Mouse (Mus musculus): ENCODE results near the gene Olfr201.

GRCm38 (mm10) chr16:59298581-59298980, 26.1 kb upstream of the Olfr201 start, which contains the start of gene Olfr203:
- TF ChIP-seq CTCF (IDR thresholded peaks at IDR 0.05; ENCODE audit: insufficient read depth, low read length) (no peak), POLR2A (IDR thresholded peaks at IDR 0.05; ENCODE audit: borderline replicate concordance, extremely low read depth, low read depth, low read length) (no peak)
